Mouse (Mus musculus): ENCODE measurements around the gene Trim67. TPM values are rescaled to one million over a fixed set of nuclear protein-coding genes. Genes with fewer than 3 reads are reported as not detected.

Gene Trim67
- polyA plus RNA-seq, 1 experiment from 2014 or later, result 0.02 TPM

GRCm38 (mm10) chr8:124819612-124820115, 26.8 kb downstream of the Trim67 start:
- Histone ChIP-seq H3K36me3 (ENCODE audit: control insufficient read depth, insufficient read depth) (no peaks in the 10 kb centered on the region), H3K27me3 (ENCODE audit: control insufficient read depth, insufficient read depth, low read depth, low read length) (no peaks in the 10 kb centered on the region), H3K4me2 (ENCODE audit: low read depth, low read length) (peak overlapping the region; percentile 36; the same call in 1 of the 2 replicates), H3K4me1 (ENCODE audit: control insufficient read depth, low read depth, low read length) (no peaks in the 10 kb centered on the region), H3K4me3 (ENCODE audit: low read depth, low read length) (no peak overlapping the region), H3K9ac (ENCODE audit: low read depth, low read length) (no peak overlapping the region), H3K9me3 (replicated peaks; ENCODE audit: control insufficient read depth, low read length) (peaks cover 3% of the 10 kb centered on the region; the same call in 1 of the 2 replicates), H3K27ac (ENCODE audit: low read length) (no peak overlapping the region)
- peak; percentile 43 for ATAC-seq (ENCODE audit: low read depth)
- 39% methylated on average over 6 of the region's 6 CpGs for WGBS (ENCODE audit: insufficient replicate concordance)

- 49% methylated on average over 11 of the region's 11 CpGs for WGBS (ENCODE audit: insufficient replicate concordance)
- no peaks in the 10 kb centered on the region for H3K27me3 ChIP-seq (ENCODE audit: control insufficient read depth, insufficient read depth, low read depth, low read length)
- ATAC-seq (ENCODE audit: low read depth), result peak; percentile 37; the same call in 1 of the 2 replicates
Measured at GRCm38 (mm10) chr8:124820125-124820524, 27.2 kb downstream of the Trim67 start.

GRCm38 (mm10) chr8:124823497-124823896, 30.6 kb downstream of the Trim67 start:
- 54% methylated on average over 6 of the region's 6 CpGs for WGBS (ENCODE audit: insufficient replicate concordance)
- Histone ChIP-seq H3K4me3 (ENCODE audit: low read depth, low read length) (no peak overlapping the region), H3K4me1 (ENCODE audit: control insufficient read depth, low read depth, low read length) (no peaks in the 10 kb centered on the region; the same call in 1 of the 2 replicates), H3K4me2 (ENCODE audit: low read depth, low read length) (no peak overlapping the region), H3K27ac (ENCODE audit: low read length) (no peak overlapping the region), H3K27me3 (ENCODE audit: control insufficient read depth, insufficient read depth, low read depth, low read length) (no peaks in the 10 kb centered on the region), H3K36me3 (ENCODE audit: control insufficient read depth, insufficient read depth) (no peaks in the 10 kb centered on the region), H3K9ac (ENCODE audit: low read depth, low read length) (no peak overlapping the region), H3K9me3 (replicated peaks; ENCODE audit: control insufficient read depth, low read length) (no peaks in the 10 kb centered on the region)
- no peak for ATAC-seq (ENCODE audit: low read depth)

More at GRCm38 (mm10) chr8:124820125-124820524, 27.2 kb downstream of the Trim67 start:
- no peak overlapping the region for H3K4me3 ChIP-seq (ENCODE audit: low read depth, low read length)
- no peak overlapping the region for H3K9ac ChIP-seq (ENCODE audit: low read depth, low read length)
- H3K4me2 ChIP-seq (ENCODE audit: low read depth, low read length), result peak overlapping the region; percentile 36; the same call in 1 of the 2 replicates
- H3K27ac ChIP-seq (ENCODE audit: low read length), result no peak overlapping the region
- H3K9me3 ChIP-seq (replicated peaks; ENCODE audit: control insufficient read depth, low read length), result peaks cover 3% of the 10 kb centered on the region; the same call in 1 of the 2 replicates
- H3K36me3 ChIP-seq (ENCODE audit: control insufficient read depth, insufficient read depth), result no peaks in the 10 kb centered on the region
- no peaks in the 10 kb centered on the region for H3K4me1 ChIP-seq (ENCODE audit: control insufficient read depth, low read depth, low read length)

GRCm38 (mm10) chr8:124826658-124827057, 33.8 kb downstream of the Trim67 start:
- H3K4me1 ChIP-seq (ENCODE audit: control insufficient read depth, low read depth, low read length), result no peaks in the 10 kb centered on the region; the same call in 1 of the 2 replicates
- no peak for ATAC-seq (ENCODE audit: low read depth)
- H3K4me3 ChIP-seq (ENCODE audit: low read depth, low read length), result no peak overlapping the region
- 38% methylated on average over 7 of the region's 7 CpGs for WGBS (ENCODE audit: insufficient replicate concordance)
- H3K27ac ChIP-seq (ENCODE audit: low read length), result no peak overlapping the region
- H3K9me3 ChIP-seq (replicated peaks; ENCODE audit: control insufficient read depth, low read length), result no peaks in the 10 kb centered on the region
- no peaks in the 10 kb centered on the region for H3K27me3 ChIP-seq (ENCODE audit: control insufficient read depth, insufficient read depth, low read depth, low read length)
- H3K36me3 ChIP-seq (ENCODE audit: control insufficient read depth, insufficient read depth), result no peaks in the 10 kb centered on the region
- no peak overlapping the region for H3K9ac ChIP-seq (ENCODE audit: low read depth, low read length)
- H3K4me2 ChIP-seq (ENCODE audit: low read depth, low read length), result no peak overlapping the region

- no peak overlapping the region for H3K27ac ChIP-seq (ENCODE audit: low read length)
- no peak overlapping the region for H3K4me2 ChIP-seq (ENCODE audit: low read depth, low read length)
- H3K9ac ChIP-seq (ENCODE audit: low read depth, low read length), result no peak overlapping the region
- WGBS (ENCODE audit: insufficient replicate concordance), result under 1% methylated on average over 5 of the region's 5 CpGs
- no peaks in the 10 kb centered on the region; the same call in 1 of the 2 replicates for H3K4me1 ChIP-seq (ENCODE audit: control insufficient read depth, low read depth, low read length)
- no peaks in the 10 kb centered on the region for H3K36me3 ChIP-seq (ENCODE audit: control insufficient read depth, insufficient read depth)
- no peaks in the 10 kb centered on the region for H3K9me3 ChIP-seq (replicated peaks; ENCODE audit: control insufficient read depth, low read length)
- H3K4me3 ChIP-seq (ENCODE audit: low read depth, low read length), result no peak overlapping the region
- H3K27me3 ChIP-seq (ENCODE audit: control insufficient read depth, insufficient read depth, low read depth, low read length), result no peaks in the 10 kb centered on the region
- ATAC-seq (ENCODE audit: low read depth), result 0 out of 2 replicates have a peak, but pooled peaks have one; percentile 6
Measured at GRCm38 (mm10) chr8:124827387-124827786, 34.5 kb downstream of the Trim67 start.

- 68% methylated on average over 24 of the region's 24 CpGs for WGBS (ENCODE audit: insufficient replicate concordance)
- Histone ChIP-seq H3K4me3 (ENCODE audit: low read depth, low read length) (no peak overlapping the region), H3K9me3 (replicated peaks; ENCODE audit: control insufficient read depth, low read length) (no peaks in the 10 kb centered on the region), H3K27ac (ENCODE audit: low read length) (no peak overlapping the region), H3K4me2 (ENCODE audit: low read depth, low read length) (no peak overlapping the region), H3K36me3 (ENCODE audit: control insufficient read depth, insufficient read depth) (no peaks in the 10 kb centered on the region), H3K9ac (ENCODE audit: low read depth, low read length) (no peak overlapping the region), H3K4me1 (ENCODE audit: control insufficient read depth, low read depth, low read length) (no peaks in the 10 kb centered on the region; the same call in 1 of the 2 replicates), H3K27me3 (ENCODE audit: control insufficient read depth, insufficient read depth, low read depth, low read length) (no peaks in the 10 kb centered on the region)
- ATAC-seq (ENCODE audit: low read depth), result no peak
Measured at GRCm38 (mm10) chr8:124828561-124829240, 35.8 kb downstream of the Trim67 start.

GRCm38 (mm10) chr8:124830050-124830449, 37.2 kb downstream of the Trim67 start:
- H3K9me3 ChIP-seq (replicated peaks; ENCODE audit: control insufficient read depth, low read length), result no peaks in the 10 kb centered on the region
- H3K9ac ChIP-seq (ENCODE audit: low read depth, low read length), result no peak overlapping the region
- no peaks in the 10 kb centered on the region for H3K27me3 ChIP-seq (ENCODE audit: control insufficient read depth, insufficient read depth, low read depth, low read length)
- no peak overlapping the region for H3K4me2 ChIP-seq (ENCODE audit: low read depth, low read length)
- no peak for ATAC-seq (ENCODE audit: low read depth)
- no peak overlapping the region for H3K4me3 ChIP-seq (ENCODE audit: low read depth, low read length)
- H3K4me1 ChIP-seq (ENCODE audit: control insufficient read depth, low read depth, low read length), result no peaks in the 10 kb centered on the region; the same call in 1 of the 2 replicates
- WGBS (ENCODE audit: insufficient replicate concordance), result 48% methylated on average over 13 of the region's 13 CpGs
- no peaks in the 10 kb centered on the region for H3K36me3 ChIP-seq (ENCODE audit: control insufficient read depth, insufficient read depth)
- H3K27ac ChIP-seq (ENCODE audit: low read length), result no peak overlapping the region

GRCm38 (mm10) chr8:124831531-124831930, 38.6 kb downstream of the Trim67 start:
- Histone ChIP-seq H3K4me3 (ENCODE audit: low read depth, low read length) (no peak overlapping the region), H3K4me2 (ENCODE audit: low read depth, low read length) (no peak overlapping the region), H3K4me1 (ENCODE audit: control insufficient read depth, low read depth, low read length) (no peaks in the 10 kb centered on the region; the same call in 1 of the 2 replicates), H3K9me3 (replicated peaks; ENCODE audit: control insufficient read depth, low read length) (no peaks in the 10 kb centered on the region), H3K27me3 (ENCODE audit: control insufficient read depth, insufficient read depth, low read depth, low read length) (no peaks in the 10 kb centered on the region), H3K27ac (ENCODE audit: low read length) (no peak overlapping the region), H3K9ac (ENCODE audit: low read depth, low read length) (no peak overlapping the region), H3K36me3 (ENCODE audit: control insufficient read depth, insufficient read depth) (no peaks in the 10 kb centered on the region)
- 71% methylated on average over 6 of the region's 6 CpGs for WGBS (ENCODE audit: insufficient replicate concordance)
- ATAC-seq (ENCODE audit: low read depth), result no peak

GRCm38 (mm10) chr8:124831941-124832340, 39.0 kb downstream of the Trim67 start:
- 68% methylated on average over 6 of the region's 6 CpGs for WGBS (ENCODE audit: insufficient replicate concordance)
- H3K4me1 ChIP-seq (ENCODE audit: control insufficient read depth, low read depth, low read length), result no peaks in the 10 kb centered on the region; the same call in 1 of the 2 replicates
- no peak for ATAC-seq (ENCODE audit: low read depth)

More at GRCm38 (mm10) chr8:124831941-124832340, 39.0 kb downstream of the Trim67 start:
- H3K27me3 ChIP-seq (ENCODE audit: control insufficient read depth, insufficient read depth, low read depth, low read length), result no peaks in the 10 kb centered on the region
- H3K9ac ChIP-seq (ENCODE audit: low read depth, low read length), result no peak overlapping the region
- H3K4me3 ChIP-seq (ENCODE audit: low read depth, low read length), result no peak overlapping the region
- no peaks in the 10 kb centered on the region for H3K36me3 ChIP-seq (ENCODE audit: control insufficient read depth, insufficient read depth)
- no peaks in the 10 kb centered on the region for H3K9me3 ChIP-seq (replicated peaks; ENCODE audit: control insufficient read depth, low read length)
- no peak overlapping the region for H3K27ac ChIP-seq (ENCODE audit: low read length)
- no peak overlapping the region for H3K4me2 ChIP-seq (ENCODE audit: low read depth, low read length)
